In the genomic region with DNA sequence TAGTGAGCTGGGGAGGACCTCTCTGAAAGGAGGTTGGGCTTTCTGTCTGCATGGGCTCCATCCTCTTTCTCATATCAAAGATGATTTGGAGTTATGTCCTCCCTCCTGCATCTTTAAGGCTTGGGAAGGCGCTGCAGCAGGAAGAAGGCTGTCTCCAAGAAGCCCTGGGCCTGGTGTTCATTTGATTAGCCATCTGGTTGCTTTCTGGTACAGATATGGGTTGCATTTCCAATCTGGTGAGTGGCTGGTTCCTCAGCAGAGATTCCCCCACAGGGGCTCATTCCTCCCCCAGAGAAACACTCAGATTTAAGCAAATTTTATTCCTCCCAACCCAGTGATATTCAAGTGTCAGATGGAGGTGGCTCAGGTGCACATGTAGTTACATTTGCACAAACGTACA, we compare ENCODE assay signal across 12 mouse cellular contexts.
DNase-seq lines count a peak whose midpoint lies in the region; ATAC-seq and TF ChIP-seq lines count a peak whose summit lies in the region.
"Had no signal": no experiment of that assay in that cellular context is flagged by ENCODE, and none has a peak within 500 bp of the region (broad histone marks: within the 10 kb centered on the region; RNA-seq: fewer than 3 reads in every experiment).

No protein-coding gene starts in this region.

- DNase-seq in layer of hippocampus, adult 11-12 months (ENCODE audit: low spot score) = peak; percentile 70
- DNase-seq in layer of hippocampus, postnatal 25 days (ENCODE audit: extremely low spot score in 1 of 2, low spot score in 1 of 2) = no peak
- DNase-seq in midbrain, embryonic 11.5 days (ENCODE audit: low spot score, missing footprints) = no peak
- DNase-seq in midbrain, embryonic 14.5 days = no peak
- DNase-seq in layer of hippocampus, adult 9-11 months = peak; percentile 80
- no peak for DNase-seq in embryonic facial prominence, embryonic 10.5 days (ENCODE audit: low spot score)

- WGBS in midbrain, embryonic 11.5 days = 75% methylated on average over 2 of the region's 2 CpGs
- 65% methylated on average over 2 of the region's 2 CpGs for WGBS in midbrain, embryonic 14.5 days
- WGBS in olfactory bulb, adult 2 months = 77% methylated on average over 2 of the region's 2 CpGs
- 83% methylated on average over 2 of the region's 2 CpGs for WGBS in embryonic facial prominence, embryonic 10.5 days

- H3K4me1 ChIP-seq in midbrain, embryonic 11.5 days (ENCODE audit: control insufficient read depth, insufficient read depth, low read length) = peaks cover 4% of the 10 kb centered on the region; the same call in 1 of the 2 replicates
- H3K4me1 ChIP-seq in midbrain, embryonic 14.5 days (ENCODE audit: control insufficient read depth, insufficient read depth, low read length) = no peaks in the 10 kb centered on the region
- peaks cover 32% of the 10 kb centered on the region for H3K4me1 ChIP-seq in olfactory bulb, adult 2 months (ENCODE audit: control insufficient read depth, insufficient read depth, low read length)
- H3K4me1 ChIP-seq in embryonic facial prominence, embryonic 10.5 days = peaks cover 32% of the 10 kb centered on the region

- no peaks in the 10 kb centered on the region for H3K9me3 ChIP-seq in midbrain, embryonic 11.5 days (ENCODE audit: control insufficient read depth, low read length)
- no peaks in the 10 kb centered on the region for H3K9me3 ChIP-seq in midbrain, embryonic 14.5 days (ENCODE audit: control insufficient read depth, low read length)
- no peaks in the 10 kb centered on the region for H3K9me3 ChIP-seq in embryonic facial prominence, embryonic 10.5 days
- H3K9me3 ChIP-seq: forebrain, embryonic 10.5 days; heart, embryonic 12.5 days; kidney, embryonic 15.5 days; liver, embryonic 15.5 days; lung, embryonic 15.5 days had no signal

- 0 out of 2 replicates have a peak overlapping the region, but pooled peaks have one; percentile 22 for H3K9ac ChIP-seq in midbrain, embryonic 11.5 days (ENCODE audit: low read length)
- H3K9ac ChIP-seq in midbrain, embryonic 14.5 days (replicated peaks; ENCODE audit: low read length) = no peak overlapping the region
- H3K9ac ChIP-seq: heart, embryonic 12.5 days; kidney, embryonic 15.5 days; liver, embryonic 15.5 days; lung, embryonic 15.5 days had no signal

- no peak for ATAC-seq in midbrain, embryonic 11.5 days (ENCODE audit: low FRiP score)
- ATAC-seq in midbrain, embryonic 14.5 days (ENCODE audit: low FRiP score, low TSS enrichment) = no peak

- H3K27me3 ChIP-seq in midbrain, embryonic 11.5 days (ENCODE audit: control insufficient read depth, insufficient read depth, low read length) = no peaks in the 10 kb centered on the region
- no peaks in the 10 kb centered on the region for H3K27me3 ChIP-seq in midbrain, embryonic 14.5 days (ENCODE audit: control insufficient read depth, insufficient read depth, low read length)
- peaks cover 30% of the 10 kb centered on the region for H3K27me3 ChIP-seq in embryonic facial prominence, embryonic 10.5 days (replicated peaks; ENCODE audit: low read depth, poor library complexity, severe bottlenecking)
- H3K27me3 ChIP-seq: heart, embryonic 12.5 days; liver, embryonic 15.5 days; lung, embryonic 15.5 days had no signal

- TF ChIP-seq POLR2A in olfactory bulb, adult 2 months (IDR thresholded peaks at IDR 0.05; ENCODE audit: insufficient read depth, low read depth, low read length) = no peak

- no peaks in the 10 kb centered on the region for H3K36me3 ChIP-seq in midbrain, embryonic 11.5 days (ENCODE audit: control insufficient read depth, insufficient read depth, low read length)
- H3K36me3 ChIP-seq in midbrain, embryonic 14.5 days (ENCODE audit: control insufficient read depth, insufficient read depth, low read length) = no peaks in the 10 kb centered on the region
- no peaks in the 10 kb centered on the region for H3K36me3 ChIP-seq in embryonic facial prominence, embryonic 10.5 days (replicated peaks)
- H3K36me3 ChIP-seq: forebrain, embryonic 10.5 days; kidney, embryonic 15.5 days; lung, embryonic 15.5 days had no signal

- no peak overlapping the region for H3K27ac ChIP-seq in midbrain, embryonic 11.5 days (ENCODE audit: low read depth, low read length)
- H3K27ac ChIP-seq in midbrain, embryonic 14.5 days (replicated peaks; ENCODE audit: low read depth, low read length) = no peak overlapping the region
- H3K27ac ChIP-seq in olfactory bulb, adult 2 months (ENCODE audit: insufficient read depth, low read depth, low read length) = peak overlapping the region; percentile 95; the same call in 1 of the 2 replicates
- H3K27ac ChIP-seq in embryonic facial prominence, embryonic 10.5 days (replicated peaks) = no peak overlapping the region
- H3K27ac ChIP-seq: forebrain, embryonic 10.5 days; kidney, embryonic 15.5 days; lung, embryonic 15.5 days had no signal

- H3K4me3 ChIP-seq in midbrain, embryonic 11.5 days (ENCODE audit: low read depth, low read length) = no peak overlapping the region
- no peak overlapping the region for H3K4me3 ChIP-seq in midbrain, embryonic 14.5 days (replicated peaks; ENCODE audit: low read depth, low read length)
- no peak overlapping the region for H3K4me3 ChIP-seq in olfactory bulb, adult 2 months (ENCODE audit: insufficient read depth, low read depth, low read length)
- no peak overlapping the region for H3K4me3 ChIP-seq in embryonic facial prominence, embryonic 10.5 days
- H3K4me3 ChIP-seq: forebrain, embryonic 10.5 days; heart, embryonic 12.5 days; kidney, embryonic 15.5 days; liver, embryonic 15.5 days; lung, embryonic 15.5 days had no signal

- H3K4me2 ChIP-seq in midbrain, embryonic 11.5 days = no peak overlapping the region
- H3K4me2 ChIP-seq in midbrain, embryonic 14.5 days (ENCODE audit: low read length) = no peak overlapping the region
- H3K4me2 ChIP-seq: heart, embryonic 12.5 days; kidney, embryonic 15.5 days; liver, embryonic 15.5 days; lung, embryonic 15.5 days had no signal

- no peak for TF ChIP-seq CTCF in olfactory bulb, adult 2 months (IDR thresholded peaks at IDR 0.05; ENCODE audit: insufficient read depth, low read depth, low read length)

Comparison
In these comparisons a context has a peak if more than half of its experiments do, and no peak if none do; other contexts are left out.
1. DNase-seq: peak in layer of hippocampus, adult 11-12 months (single experiment) and layer of hippocampus, adult 9-11 months (single experiment); none in layer of hippocampus, postnatal 25 days (0 of 2), midbrain, embryonic 11.5 days (single experiment), midbrain, embryonic 14.5 days (single experiment) and embryonic facial prominence, embryonic 10.5 days (single experiment).